Mouse (Mus musculus) induced T-regulatory cell, adult 2 months (primary cell): ENCODE measurements around the gene Rxylt1.

Source experiments
- DNase-seq: peaks from one replicate; pipeline ENCODE4 v3.0.0-alpha.2; 2012; ENCODE audit warnings: low read depth

The Rxylt1 gene

DNA sequence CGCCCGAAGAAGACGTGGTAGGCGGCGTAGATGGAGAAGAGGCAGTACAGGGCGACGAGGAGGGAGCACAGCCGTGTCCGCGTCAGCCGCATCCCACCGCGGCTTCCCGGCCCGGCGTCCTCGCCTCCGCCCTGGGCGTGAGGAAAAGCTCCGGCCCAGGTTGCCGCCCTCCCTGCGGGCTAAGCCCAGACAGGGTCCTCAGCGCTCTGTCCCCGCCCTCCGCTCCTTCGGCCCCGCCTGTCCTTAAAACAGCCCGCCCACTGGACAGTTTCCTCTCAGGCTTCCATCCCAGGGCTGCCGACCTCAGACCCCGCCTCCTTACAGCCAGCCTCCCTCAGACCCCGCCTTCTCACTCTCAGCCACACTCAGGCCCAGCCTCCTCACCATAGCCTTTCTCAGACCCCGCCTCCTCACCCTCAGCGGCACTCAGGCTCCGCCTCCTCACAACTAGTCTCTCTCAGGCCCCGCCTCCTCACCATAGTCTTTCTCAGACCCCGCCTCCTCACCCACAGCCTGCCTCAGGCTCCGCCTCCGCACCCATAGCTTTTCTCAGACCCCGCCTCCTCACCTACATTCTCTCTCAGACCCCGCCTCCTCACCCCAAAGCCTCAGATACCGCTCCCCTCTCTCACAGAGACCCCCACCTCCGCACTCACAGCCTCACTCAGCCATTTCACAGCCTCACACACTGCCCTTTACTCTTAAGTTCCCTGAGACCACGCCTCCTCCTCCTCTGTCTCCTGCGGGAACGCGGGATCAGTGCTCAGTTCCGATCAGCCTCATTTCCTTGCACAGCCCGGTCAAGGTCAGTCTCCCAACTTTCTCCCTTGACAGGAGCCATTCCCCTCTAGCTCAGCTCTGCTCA, at the start of gene Rxylt1:
Gene Rxylt1, minus strand, starts transcription at position 392 of the 865 bp plus-strand sequence.
- DNase-seq, result peak; percentile 98

GRCm38 (mm10) chr10:122121290-122121970, 24.3 kb upstream of the Rxylt1 start:
- no peak for DNase-seq

DNA sequence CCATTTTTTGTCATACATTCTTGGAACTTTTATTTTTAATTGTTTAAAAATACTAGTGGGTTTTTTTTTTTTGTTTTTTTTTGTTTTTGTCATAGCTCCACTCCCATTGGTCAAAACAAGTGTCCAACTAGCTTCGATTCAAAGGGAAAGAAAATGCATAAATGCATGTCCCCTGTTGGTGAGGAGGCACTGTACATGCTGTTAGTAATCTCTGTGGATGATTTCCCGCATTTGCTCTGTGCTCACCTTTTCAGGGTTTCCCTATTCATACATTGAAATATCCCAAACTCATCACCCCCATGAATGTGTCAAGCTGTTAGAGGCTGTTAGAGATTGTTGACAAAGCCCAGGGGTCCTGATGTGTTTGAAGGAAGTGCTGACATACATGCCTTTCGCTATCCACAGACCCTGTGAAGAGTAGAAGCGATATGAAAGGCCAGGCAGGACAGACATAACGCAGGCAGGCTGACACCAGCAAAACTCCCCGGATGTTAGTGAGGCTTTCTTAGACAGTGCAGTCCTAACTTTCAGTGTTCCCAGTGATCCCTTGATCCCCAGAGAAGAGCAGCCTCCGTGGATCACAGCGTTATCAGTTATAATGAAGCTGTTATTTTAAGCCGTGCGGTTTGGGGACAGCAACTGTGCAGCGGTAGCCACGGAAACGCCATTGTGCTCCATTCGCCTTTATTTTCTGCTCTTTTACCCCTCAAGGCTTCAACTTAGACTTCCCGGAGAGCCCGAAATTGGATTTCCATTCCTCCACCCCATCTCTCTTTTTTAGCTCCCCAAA, 23.5 kb upstream of the Rxylt1 start:
- no peak for DNase-seq

- no peak for DNase-seq
These were observed 22.3 kb upstream of the Rxylt1 start for GRCm38 (mm10) chr10:122119451-122119850.

DNA sequence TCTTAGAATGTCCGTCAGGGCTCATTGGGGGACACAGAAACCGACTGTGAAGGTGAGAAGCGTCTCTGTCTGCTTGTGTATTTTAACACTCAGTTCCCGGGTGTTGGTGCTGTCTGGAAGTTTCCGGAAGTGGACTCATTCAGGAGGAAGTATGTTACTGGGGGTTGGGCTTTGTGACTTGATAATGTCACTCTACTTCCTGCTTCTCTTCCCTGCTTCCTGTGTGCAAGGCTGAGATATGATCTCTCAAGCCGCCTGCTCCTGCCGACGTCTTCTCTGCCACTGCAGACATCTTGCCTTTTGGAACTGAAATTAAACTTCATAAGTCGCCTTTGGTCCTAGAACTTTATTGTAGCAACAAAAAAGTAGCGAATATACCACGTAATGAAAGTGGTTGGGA, 19.5 kb upstream of the Rxylt1 start:
- DNase-seq, result no peak

- no peak for DNase-seq
These were observed 9.5 kb upstream of the Rxylt1 start for GRCm38 (mm10) chr10:122106633-122107028.

DNA sequence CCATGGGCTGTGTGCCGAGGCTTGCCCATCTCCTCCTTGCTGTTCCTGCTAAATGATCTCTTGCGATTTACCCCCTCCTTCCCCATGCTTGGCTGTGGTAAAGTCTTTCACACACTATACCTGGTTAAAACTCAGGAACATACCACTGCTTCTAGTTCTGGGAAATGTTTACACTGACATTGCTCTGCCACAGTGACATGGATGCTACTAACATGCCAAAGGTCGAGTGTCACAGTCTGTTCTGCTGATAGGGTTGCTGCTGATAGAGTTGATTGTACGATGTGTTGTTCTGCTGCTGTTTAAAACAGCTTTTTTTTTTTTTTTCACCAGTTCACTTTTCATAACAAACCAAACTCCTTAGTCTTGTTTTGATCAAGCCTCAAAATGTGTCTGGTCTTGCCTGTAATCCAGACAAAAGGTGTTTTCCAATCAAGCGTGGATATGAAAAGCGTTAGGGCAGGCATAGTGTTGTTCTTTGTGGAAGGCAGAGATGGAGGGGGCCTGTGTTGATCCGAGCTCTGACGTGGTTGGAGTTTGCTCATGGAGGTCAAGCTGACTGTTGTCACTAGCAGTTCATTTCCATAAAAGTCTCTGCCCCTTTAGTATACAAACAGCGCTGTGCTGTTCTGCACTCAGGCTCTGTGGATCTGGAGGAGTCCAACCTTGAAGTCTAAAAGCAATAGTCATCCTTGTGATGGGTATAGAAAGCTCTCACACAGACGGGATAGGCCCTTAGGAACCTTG, 8.9 kb upstream of the Rxylt1 start:
- DNase-seq, result no peak

DNA sequence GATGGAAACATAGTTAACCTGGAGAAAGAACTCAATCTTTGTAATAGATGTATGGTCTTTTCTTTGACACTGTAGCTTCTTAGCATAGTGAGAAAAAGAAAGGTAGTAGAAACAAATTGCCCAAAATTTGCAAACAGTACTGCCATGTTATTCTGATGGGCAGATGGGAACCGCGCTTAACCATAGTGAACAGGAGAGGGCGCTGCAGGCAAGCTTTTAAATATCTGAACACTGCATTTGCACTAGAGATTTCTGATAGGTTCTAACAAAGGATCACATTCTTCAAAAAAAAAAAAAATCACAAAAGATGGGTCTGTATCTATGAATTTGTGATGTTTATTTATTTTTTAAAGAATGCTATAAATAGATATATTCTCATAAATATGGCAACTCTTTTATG, 8.2 kb upstream of the Rxylt1 start:
- peak; percentile 71 for DNase-seq

DNA sequence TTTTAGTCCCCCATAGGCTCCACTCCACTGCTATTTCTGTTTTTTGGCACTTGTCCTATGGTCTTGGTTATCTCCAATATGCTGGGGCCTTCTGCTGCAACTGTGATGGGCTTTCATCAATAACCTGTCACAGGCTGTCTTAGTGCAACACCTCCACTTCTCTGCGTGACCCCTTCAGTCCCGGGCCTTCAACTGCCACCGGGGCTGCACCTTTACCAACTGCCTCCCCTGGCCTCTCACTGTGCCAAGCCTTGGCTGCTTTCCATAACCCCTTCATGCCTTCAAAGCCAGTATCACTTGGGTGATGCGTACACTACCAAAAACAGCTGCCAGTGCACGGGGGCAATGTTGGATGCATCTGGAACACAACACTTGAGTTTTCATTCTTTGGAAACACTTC, 5.5 kb upstream of the Rxylt1 start:
- no peak for DNase-seq

DNA sequence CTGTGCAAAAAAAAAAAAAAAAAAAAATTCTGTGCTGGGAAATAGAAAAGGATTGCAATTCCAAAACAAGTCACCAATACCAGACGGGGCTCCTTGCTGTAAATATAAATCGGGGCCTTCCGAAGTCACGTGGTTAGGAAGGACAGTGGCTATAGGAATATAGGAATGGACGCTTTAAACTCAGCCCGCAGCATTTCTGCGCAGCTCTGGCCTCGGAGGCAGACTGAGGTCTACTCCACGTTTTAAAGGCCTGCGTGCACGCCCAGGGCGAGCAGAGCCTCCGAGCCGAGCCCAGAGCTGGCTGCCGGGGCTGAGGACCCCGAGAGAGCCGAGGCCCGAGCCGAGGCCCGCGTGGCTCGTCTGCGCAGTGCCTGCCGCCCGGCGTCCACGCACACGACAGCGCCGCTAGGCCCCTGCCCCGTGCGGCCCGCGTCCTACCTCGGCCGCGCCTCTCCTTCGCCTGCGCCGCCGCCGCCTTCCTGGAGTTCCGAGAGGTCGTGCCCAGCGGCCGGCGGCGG, 650 bp downstream of the Rxylt1 start:
- DNase-seq, result no peak

- peak; percentile 11 for DNase-seq
These were observed 6.7 kb downstream of the Rxylt1 start for GRCm38 (mm10) chr10:122090472-122090871.

DNA sequence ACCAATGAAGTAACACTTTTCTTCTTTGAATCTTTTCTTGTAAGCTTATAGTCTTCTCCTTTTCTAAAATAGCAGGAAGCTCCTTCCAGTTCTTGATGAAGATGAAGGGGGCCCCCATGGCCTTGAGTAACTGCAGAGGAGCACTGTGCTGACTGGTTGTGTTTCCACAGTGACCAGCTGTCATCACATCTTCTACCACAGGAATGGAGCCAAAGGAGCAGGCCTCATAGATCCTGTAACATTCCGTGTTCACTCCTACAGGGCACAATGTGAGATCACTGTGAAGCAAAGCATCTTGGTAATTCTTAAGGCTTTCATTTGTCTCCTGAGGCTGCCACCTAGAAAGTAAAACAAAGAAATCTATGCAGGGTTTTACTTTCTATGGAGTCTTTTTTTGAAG, 15.8 kb downstream of the Rxylt1 start:
- DNase-seq, result no peak

- DNase-seq, result no peak
These were observed 28.0 kb downstream of the Rxylt1 start for GRCm38 (mm10) chr10:122069153-122069552.

- no peak for DNase-seq
These were observed 41.3 kb downstream of the Rxylt1 start for GRCm38 (mm10) chr10:122055826-122056225.

DNA sequence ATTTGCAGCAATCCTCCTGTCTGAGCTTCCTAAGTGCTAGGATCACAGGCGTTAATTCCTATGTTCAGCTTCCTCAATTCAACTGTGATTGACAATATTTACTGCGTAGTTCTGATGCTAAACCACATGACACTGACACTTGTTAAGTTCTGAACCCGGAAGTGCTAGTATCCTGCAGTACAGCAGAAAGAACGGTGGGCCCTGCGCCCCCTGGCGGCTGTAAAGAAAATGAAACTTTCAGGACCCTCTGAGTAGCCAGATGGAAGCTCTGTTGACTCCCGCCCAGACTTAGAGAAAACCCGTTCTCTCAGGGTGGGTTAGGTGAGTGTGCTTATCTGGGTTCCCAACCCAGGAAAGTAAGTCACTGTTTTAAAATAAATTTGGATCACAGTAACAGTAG, 42.6 kb downstream of the Rxylt1 start:
- DNase-seq, result peak; percentile 60

DNA sequence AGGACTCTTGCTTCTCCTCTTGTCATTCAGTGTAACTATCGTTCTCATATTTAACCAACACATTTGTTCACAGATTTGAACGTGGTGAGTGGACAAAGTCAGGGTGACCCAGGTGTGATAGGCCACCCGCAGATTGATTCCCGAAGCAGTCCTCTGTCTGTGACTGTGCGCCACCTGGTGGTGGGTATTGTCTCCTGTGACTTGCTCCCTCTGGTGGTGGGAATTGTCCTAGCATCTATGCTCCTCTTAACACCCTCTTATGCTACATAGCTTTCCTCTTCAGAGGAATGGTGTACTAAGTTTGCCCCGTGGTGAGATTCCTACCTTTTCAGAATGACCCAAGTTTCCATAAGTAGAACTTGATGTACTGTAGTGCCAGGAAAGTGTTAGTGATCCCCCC, 45.3 kb downstream of the Rxylt1 start:
- DNase-seq, result peak; percentile 92

DNA sequence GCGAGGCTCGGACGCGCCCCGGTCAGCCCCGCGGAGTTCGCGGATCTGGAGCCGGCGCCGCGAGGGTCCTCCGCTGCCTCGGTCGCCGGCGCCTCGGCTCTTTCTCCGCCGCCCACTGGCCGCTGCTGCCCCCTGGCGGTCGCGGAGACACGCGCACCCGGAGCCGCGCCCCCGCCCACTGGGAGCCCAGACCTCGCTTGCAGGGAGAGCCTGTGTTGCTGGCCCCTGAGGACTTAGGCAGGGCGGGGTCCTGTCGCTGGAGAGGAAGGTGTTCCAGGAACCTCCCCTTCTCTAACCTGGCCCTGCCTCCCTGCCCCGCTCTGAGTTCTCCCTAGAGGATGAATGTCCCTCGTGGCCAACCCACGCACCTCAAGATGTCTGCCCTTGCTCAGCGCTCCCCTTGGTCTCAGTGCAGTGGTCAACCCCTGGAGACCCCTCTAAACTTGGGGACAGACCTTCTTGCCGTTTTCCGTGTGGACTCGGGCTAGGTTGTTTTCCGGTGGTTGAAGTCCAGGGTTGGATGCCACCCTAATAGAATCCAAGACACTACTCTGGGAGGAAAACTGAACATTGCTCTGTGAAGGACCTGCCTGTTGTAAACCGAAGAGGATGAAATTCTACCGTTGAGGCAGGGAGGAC, 49.3 kb downstream of the Rxylt1 start:
- peak; percentile 70 for DNase-seq

DNA sequence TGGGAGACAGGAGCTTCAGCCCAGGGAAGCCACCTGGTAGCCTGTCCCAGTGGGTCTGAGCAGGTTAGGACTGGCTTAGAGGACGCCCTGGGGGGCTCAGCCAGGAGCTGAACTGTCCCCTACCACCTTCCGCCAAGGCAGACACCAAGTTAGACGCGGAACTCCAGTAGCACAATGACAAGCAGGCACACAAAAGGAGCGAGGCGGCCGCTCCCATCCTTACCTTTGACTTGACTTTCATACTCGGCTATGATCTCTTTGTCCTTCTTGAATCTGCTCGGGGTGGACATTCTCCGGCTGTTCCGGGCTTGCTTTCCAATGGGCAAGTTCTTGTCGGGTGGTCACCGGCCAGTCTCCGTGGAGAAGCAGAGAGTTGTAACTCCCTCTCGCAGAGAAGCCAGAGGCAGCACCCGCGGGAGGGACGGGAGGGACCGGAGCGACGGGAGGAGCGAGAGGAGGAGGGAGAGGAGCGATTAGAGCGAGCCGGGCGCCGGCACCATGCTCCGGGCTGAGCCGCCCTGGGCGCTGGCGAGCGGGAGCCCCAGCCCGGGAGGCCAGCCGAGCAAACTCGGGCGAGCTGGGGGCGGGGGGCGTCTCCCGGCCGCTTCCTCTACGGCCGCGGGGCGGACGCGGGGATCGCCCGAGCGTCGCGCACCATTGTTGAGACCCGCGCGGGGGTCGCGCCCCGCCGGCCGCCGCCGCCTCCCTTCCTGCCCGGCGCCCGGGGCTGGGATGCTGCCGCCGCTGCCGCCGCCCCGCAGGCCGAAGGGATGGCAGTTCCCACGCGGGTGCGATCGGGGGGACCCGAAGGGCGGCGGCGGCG, 50.1 kb downstream of the Rxylt1 start, which contains the start of gene Srgap1:
Gene Srgap1, minus strand, starts transcription at position 412 of the 823 bp plus-strand sequence.
- peak; percentile 36 for DNase-seq

DNA sequence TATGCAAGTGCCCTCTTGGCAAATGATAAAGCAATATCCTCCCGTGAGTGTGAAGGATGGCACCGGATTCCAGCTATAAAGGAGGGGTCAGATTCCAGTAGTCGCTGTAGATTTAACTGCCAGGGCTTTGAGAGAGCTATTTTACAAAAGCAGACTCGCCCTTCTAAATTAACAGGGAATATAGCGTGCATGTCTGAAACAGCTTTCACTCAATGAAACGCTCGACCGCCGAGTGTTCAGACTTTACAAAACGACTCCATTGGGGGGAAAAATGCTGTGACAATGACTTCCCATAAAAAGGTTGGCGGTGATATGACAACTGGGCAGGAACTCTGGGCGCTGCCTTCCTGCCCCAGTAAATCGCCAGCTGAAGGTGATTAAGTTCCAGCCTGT, 50.7 kb downstream of the Rxylt1 start:
- DNase-seq, result peak; percentile 18

DNA sequence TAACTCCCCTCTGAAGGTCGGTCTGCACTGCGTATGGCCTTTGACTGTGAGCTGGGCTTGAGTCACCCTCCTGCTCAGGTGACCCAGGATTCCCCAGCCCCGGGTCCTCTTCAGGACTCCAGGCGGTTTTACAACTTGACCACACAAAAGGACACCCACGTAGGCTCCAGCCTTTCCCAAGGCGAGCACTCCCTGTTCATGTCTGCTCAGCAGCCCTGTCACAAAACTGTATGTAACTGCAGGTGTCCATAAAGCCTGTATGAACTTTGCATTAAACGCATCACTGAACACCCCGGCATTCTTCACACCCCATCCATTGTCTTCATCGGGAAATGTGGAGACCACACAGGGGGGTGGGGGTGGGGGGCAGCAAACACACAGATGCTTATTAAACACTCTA, 51.2 kb downstream of the Rxylt1 start:
- DNase-seq, result no peak
